Mouse (Mus musculus) ovary, postnatal 36 days (tissue): Measurements from ENCODE around the gene Tshz3.

Experiments
- DNase-seq: peaks from one replicate; pipeline ENCODE4 v3.0.0; 2022; ENCODE audit warnings: low spot score, mixed read lengths

The Tshz3 gene

DNA sequence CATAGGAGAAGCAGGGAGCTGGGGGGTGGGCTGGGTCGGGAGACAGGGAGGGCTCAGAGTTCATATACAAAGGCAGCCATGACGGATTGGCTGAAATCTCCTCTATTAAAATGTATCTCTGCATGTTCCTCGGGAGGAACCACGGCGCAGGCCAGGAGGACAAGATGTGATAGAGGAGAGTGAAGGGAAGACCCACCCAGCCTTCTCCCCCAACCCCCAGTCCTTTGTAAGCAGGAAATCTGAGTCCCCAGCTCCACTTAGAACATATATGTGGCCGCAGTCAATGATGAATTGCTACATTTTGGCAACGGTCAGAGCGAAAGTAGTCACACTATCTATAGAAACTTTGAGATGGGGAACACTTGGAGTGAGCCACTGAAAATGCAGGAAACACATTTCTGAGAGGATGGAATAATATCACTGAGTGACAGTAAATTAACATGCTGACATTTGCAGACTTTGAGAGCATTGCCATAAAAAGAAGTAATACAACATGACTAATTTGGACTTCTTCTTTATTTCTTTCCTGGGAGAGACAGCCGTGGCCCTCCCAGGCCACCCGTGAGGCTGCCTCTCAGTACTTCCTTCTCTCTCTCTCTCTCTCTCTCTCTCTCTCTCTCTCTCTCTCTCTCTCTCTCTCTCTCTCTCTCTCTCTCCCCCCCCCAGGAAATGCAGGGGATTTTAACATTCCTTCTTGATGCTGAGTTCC is 88.9 kb downstream of the Tshz3 start:
- DNase-seq, result no peak

GRCm38 (mm10) chr7:36796392-36797187 is 98.7 kb downstream of the Tshz3 start:
- DNase-seq, result no peak
